Mouse (Mus musculus): ENCODE data around the gene Adra2b.

Adra2b gene

DNA sequence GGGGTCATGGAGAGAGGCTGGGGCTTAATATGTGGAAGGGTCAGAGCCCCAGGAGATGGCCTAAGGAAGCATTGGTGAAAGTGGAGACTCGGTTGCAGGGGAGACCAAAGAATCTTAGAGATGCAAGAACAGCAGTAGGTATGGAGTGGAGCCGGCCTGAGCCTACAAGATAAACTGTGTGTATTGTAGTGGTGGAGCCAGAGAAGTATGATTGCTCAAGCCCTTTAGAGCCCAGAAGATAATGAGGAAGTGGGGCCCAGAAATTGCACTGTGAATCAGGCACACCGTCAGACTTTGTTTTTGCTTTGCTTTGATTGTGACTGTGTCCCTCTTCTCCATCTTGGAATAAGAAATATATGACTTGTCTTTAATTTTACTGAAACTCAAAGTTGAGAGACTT is 28.3 kb downstream of the Adra2b start:
- TF ChIP-seq GATA4 (IDR thresholded peaks at IDR 0.05; ENCODE audit: insufficient replicate concordance, low read length), result no peak

DNA sequence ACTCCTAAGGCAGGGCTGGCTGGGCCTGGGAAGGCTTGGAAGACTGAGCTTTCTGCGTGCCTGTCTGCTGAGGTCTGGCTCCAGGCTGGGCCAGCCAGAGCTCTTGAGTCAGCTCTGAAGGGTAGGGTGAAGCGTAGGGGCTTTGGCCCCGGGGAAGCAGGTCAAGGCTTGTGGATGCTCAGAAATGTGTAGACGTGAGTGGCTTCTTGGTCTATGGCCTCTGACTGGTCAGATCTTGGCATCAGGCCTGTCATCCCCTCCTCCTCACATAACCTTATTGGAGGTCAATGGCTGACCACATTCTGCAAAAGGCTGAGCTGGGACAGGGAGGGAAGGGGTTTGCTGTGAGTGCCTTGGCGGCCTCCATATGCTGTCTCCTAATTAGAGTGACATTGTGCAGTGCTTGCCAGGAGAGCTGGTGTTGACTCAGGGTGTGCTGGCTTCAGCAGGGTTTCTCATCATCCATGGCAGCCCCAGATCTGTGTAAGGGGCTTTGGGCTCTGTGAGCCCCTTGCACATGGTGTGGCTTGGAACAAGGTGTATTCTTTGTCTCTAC is 31.7 kb downstream of the Adra2b start:
- no peak for TF ChIP-seq GATA4 (IDR thresholded peaks at IDR 0.05; ENCODE audit: insufficient replicate concordance, low read length)

DNA sequence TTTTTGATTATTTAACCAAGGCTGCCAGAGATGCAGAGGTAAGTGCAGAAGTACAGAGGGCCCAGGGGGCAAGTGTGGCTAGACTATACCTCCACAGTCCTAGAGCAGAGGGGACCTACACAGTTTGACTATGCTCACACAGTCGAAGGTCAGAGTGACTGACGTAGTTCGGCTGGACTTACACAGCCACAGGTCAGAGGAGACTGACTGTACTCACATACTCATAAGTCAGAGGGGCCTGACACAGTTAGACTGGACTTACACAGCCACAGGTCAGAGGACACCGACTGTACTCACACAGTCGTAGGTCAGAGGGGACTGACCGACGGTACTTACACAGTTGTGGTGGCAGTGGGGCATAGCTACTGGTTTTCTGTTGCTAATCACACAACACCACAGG is 35.7 kb downstream of the Adra2b start:
- no peak for TF ChIP-seq GATA4 (IDR thresholded peaks at IDR 0.05; ENCODE audit: insufficient replicate concordance, low read length)

- TF ChIP-seq GATA4 (IDR thresholded peaks at IDR 0.05; ENCODE audit: insufficient replicate concordance, low read length), result no peak
Observed at GRCm38 (mm10) chr2:127411126-127411525, 48.1 kb downstream of the Adra2b start.

DNA sequence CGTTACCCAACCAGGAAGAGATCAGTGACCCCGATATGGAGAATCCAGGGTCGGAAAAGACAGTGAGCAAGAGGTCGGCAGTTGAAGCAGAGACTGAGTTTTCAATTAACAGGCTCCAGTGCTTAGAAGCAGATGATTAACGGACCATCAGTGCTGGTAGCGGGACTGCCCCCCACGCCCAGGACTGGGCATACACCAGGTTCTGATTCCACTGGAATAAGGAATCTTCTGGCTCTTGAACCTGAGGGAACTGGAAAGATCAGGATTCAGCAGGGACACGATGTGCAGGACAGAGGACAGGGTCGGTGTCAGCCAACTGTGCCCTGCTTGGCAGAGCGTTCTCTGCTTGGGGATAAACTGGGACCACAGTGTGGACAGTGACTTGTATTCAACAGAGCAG is 52.8 kb downstream of the Adra2b start:
- TF ChIP-seq GATA4 (IDR thresholded peaks at IDR 0.05; ENCODE audit: insufficient replicate concordance, low read length), result no peak

DNA sequence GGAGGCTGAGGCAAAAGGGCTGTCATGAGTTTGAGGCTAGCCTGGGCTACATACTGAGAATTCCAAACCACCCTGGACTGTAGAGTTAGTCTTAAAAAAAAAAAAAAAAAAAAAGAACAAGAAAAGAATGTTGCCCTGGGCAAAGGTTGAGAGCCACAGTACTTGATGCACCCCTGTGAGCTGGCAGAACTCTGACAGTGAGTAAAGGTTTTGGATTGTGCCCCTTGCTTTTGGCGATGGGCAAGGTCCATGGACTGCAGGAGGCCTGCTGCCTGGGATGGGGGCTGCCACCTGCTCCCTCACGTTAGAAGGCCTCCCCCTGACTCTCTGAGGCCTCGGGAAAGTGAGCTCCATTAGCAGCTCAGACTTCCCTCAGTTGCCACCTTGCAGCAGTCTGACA is 53.7 kb downstream of the Adra2b start:
- TF ChIP-seq GATA4 (IDR thresholded peaks at IDR 0.05; ENCODE audit: insufficient replicate concordance, low read length), result no peak

All from liver, adult (tissue).